Mouse (Mus musculus): ENCODE data around the gene Enox1. TPM values are rescaled to one million over a fixed set of nuclear protein-coding genes. Genes with fewer than 3 reads are reported as not detected.

Enox1 gene
- polyA plus RNA-seq, 1 experiment, result 0.65 TPM

DNA sequence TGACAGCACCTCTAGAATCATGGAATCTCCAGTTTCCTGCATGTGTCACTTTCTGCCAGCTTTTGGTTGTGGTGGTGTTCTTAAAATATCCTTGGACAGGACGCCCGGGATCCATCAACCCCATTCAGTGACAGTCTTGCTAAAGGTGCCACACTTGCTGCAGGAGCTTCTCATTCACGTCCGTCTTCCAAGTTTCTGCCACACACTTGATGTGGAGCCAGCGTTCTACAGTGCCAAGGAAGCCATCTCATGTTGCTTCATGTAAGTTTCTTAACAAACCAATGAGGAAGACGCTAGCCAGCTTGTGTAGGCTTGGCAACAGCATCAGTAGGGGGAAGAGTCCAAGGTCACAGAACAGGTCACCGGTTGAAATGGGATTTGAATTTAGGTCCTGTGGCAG, 5.1 kb upstream of the Enox1 start:
- WGBS, result 76% methylated on average over 7 of the region's 7 CpGs
- TF ChIP-seq POLR2A (IDR thresholded peaks at IDR 0.05; ENCODE audit: borderline replicate concordance, control insufficient read depth, low read depth, low read length), result no peak
- no peak for TF ChIP-seq CTCF (IDR thresholded peaks at IDR 0.05; ENCODE audit: control insufficient read depth, insufficient read depth, low read length)
- no peak overlapping the region for H3K4me3 ChIP-seq (replicated peaks; ENCODE audit: control insufficient read depth, low read depth, low read length)
- no peak overlapping the region for H3K27ac ChIP-seq (ENCODE audit: control insufficient read depth, insufficient read depth, low read depth, low read length, poor library complexity)
- H3K4me1 ChIP-seq (ENCODE audit: control insufficient read depth, insufficient read depth, low read length), result no peaks in the 10 kb centered on the region

DNA sequence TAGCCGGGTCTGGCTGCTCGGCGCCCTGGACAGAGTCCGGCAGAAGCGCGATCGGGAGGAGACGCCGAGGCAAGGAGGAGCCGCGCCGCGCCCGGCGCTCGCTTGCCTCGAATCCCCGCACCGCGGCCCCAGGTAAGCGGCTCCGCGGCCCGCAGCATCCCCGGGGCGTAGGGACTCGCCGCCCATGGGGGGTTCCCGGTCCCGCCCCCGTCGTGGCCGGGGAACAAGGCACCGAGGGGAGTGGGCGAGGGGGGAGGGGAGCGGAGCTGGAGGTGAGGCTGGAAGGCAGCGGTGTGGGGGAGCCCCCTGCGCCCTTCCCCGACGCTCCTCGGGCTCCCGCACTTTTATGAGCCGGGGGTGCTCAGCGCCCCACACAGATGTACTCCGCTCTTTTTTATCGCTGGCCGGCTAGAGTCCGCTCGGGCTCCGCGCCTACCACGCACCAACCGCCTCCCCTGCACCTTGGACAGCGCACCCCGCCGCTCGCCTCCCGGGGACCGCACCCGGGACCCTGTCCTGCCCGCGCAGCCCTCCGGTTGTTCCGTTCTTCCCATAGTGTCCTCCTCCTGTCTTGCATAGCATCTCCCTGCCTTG, 445 bp downstream of the Enox1 start:
- no peak for TF ChIP-seq POLR2A (IDR thresholded peaks at IDR 0.05; ENCODE audit: borderline replicate concordance, control insufficient read depth, low read depth, low read length)
- no peak for TF ChIP-seq CTCF (IDR thresholded peaks at IDR 0.05; ENCODE audit: control insufficient read depth, insufficient read depth, low read length)
- no peak overlapping the region for H3K27ac ChIP-seq (ENCODE audit: control insufficient read depth, insufficient read depth, low read depth, low read length, poor library complexity)
- 3% methylated on average over 52 of the region's 64 CpGs for WGBS
- no peak overlapping the region for H3K4me3 ChIP-seq (replicated peaks; ENCODE audit: control insufficient read depth, low read depth, low read length)
- no peaks in the 10 kb centered on the region; the same call in 1 of the 2 replicates for H3K4me1 ChIP-seq (ENCODE audit: control insufficient read depth, insufficient read depth, low read length)

DNA sequence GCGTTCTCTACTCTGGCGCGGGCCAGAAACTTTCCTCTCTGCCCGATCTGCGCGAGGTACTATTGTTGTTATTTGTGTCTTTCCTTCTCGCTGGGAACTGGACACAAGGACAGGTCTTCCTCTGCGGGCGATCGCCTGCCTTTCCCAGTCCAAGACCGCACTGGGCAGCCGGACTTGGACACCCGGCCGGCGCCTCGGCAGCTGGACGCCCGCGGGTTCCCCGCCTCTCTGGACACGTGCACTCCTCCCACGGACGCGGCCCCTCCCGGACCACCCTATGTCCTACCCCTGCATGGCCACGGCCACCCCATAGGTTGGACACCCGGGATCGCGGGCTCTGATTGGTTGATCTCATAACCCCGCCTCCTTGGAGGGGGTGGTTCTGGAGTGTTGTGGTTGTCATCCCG, 945 bp downstream of the Enox1 start:
- Histone ChIP-seq H3K27ac (ENCODE audit: control insufficient read depth, insufficient read depth, low read depth, low read length, poor library complexity) (no peak overlapping the region; the same call in 1 of the 2 replicates), H3K4me3 (replicated peaks; ENCODE audit: control insufficient read depth, low read depth, low read length) (no peak overlapping the region), H3K4me1 (ENCODE audit: control insufficient read depth, insufficient read depth, low read length) (no peaks in the 10 kb centered on the region; the same call in 1 of the 2 replicates)
- 3% methylated on average over 31 of the region's 31 CpGs for WGBS
- no peak for TF ChIP-seq POLR2A (IDR thresholded peaks at IDR 0.05; ENCODE audit: borderline replicate concordance, control insufficient read depth, low read depth, low read length)

DNA sequence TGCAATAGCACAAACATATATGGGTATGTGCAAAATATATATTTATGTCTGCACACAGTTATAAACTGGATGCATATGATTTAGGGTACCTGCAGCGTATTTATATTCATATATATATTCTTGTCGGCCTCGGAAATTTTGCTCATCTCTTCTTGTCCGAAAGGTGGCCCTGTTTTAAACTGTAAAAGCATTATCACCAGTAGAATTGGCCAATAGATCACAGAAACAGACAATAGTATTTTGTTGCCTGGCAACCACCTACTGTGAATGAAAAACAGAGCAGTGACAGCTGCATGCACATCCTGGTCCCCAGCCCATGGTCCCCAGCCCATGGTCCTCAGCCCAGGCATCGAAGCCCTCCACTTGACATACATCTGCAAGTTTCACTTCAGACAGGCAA, 2.8 kb downstream of the Enox1 start:
- Histone ChIP-seq H3K27ac (ENCODE audit: control insufficient read depth, insufficient read depth, low read depth, low read length, poor library complexity) (no peak overlapping the region), H3K4me3 (replicated peaks; ENCODE audit: control insufficient read depth, low read depth, low read length) (no peak overlapping the region), H3K4me1 (ENCODE audit: control insufficient read depth, insufficient read depth, low read length) (no peaks in the 10 kb centered on the region; the same call in 1 of the 2 replicates)
- 78% methylated on average over 5 of the region's 5 CpGs for WGBS
- TF ChIP-seq POLR2A (IDR thresholded peaks at IDR 0.05; ENCODE audit: borderline replicate concordance, control insufficient read depth, low read depth, low read length) (no peak), CTCF (IDR thresholded peaks at IDR 0.05; ENCODE audit: control insufficient read depth, insufficient read depth, low read length) (no peak)

DNA sequence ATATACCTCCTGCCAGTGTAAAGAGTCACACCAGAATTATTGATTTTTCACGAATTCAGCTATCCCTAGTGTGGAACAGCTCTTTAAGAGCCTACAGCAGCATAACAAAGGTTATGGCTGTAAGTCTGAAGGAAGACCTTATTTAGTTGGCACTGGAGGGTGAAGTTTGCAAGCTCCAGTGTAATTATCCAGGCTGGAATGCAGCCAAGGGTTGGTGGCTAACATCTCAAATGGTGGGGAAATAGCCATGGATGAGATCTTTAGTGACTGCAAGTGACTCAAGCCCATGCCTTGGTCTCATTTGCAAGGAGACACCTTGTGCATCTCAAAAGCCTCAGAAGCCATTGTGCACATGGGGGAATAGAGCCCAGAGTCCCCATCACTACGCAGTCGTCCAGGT, 5.9 kb downstream of the Enox1 start:
- no peak overlapping the region for H3K4me3 ChIP-seq (replicated peaks; ENCODE audit: control insufficient read depth, low read depth, low read length)
- no peaks in the 10 kb centered on the region for H3K4me1 ChIP-seq (ENCODE audit: control insufficient read depth, insufficient read depth, low read length)
- TF ChIP-seq POLR2A (IDR thresholded peaks at IDR 0.05; ENCODE audit: borderline replicate concordance, control insufficient read depth, low read depth, low read length), result no peak
- no peak for TF ChIP-seq CTCF (IDR thresholded peaks at IDR 0.05; ENCODE audit: control insufficient read depth, insufficient read depth, low read length)
- WGBS, result 79% methylated on average over 3 of the region's 3 CpGs
- H3K27ac ChIP-seq (ENCODE audit: control insufficient read depth, insufficient read depth, low read depth, low read length, poor library complexity), result no peak overlapping the region

DNA sequence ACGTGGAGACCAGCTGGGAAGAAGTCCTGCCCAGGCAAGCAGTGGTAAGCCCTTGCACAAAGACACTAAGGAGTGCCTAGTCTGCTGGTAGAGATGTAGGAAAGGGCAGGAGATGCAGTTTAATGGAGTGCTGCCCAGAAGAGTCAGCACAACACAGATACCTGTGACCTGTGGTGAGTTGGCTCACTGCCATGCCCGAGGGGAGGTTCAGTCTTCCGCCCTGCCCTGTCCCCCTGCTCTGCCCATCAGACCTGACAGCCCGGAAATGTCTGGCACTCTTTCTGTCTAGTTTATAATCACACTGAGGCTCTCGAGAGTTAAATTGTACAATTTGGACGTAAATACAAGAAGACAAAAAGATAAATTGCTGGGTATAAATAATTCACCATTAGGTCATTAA, 7.8 kb downstream of the Enox1 start:
- Histone ChIP-seq H3K27ac (ENCODE audit: control insufficient read depth, insufficient read depth, low read depth, low read length, poor library complexity) (no peak overlapping the region), H3K4me1 (ENCODE audit: control insufficient read depth, insufficient read depth, low read length) (no peaks in the 10 kb centered on the region), H3K4me3 (replicated peaks; ENCODE audit: control insufficient read depth, low read depth, low read length) (no peak overlapping the region)
- 72% methylated on average over 6 of the region's 6 CpGs for WGBS
- TF ChIP-seq POLR2A (IDR thresholded peaks at IDR 0.05; ENCODE audit: borderline replicate concordance, control insufficient read depth, low read depth, low read length), result no peak
- TF ChIP-seq CTCF (IDR thresholded peaks at IDR 0.05; ENCODE audit: control insufficient read depth, insufficient read depth, low read length), result no peak

DNA sequence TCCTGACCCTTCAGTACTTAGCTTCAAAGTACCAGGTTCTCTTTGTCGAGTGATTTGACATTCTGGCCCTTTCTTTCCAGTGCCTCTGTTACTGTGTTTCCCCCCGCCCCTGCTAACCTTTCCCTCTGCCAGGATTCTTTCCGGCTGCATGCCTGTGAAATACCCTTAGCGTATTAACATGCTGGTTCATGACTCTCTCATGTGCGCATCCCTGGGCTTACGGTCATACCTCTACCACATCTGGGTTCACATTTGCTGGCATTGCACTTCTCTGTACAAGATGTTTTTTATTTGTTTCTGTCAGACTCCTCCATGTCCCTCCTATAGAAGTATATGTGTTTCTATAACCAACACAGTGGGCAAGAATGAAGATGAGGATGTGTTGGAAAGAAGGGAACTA, 11.6 kb downstream of the Enox1 start:
- TF ChIP-seq POLR2A (IDR thresholded peaks at IDR 0.05; ENCODE audit: borderline replicate concordance, control insufficient read depth, low read depth, low read length), result no peak
- TF ChIP-seq CTCF (IDR thresholded peaks at IDR 0.05; ENCODE audit: control insufficient read depth, insufficient read depth, low read length), result no peak
- Histone ChIP-seq H3K27ac (ENCODE audit: control insufficient read depth, insufficient read depth, low read depth, low read length, poor library complexity) (no peak overlapping the region), H3K4me3 (replicated peaks; ENCODE audit: control insufficient read depth, low read depth, low read length) (no peak overlapping the region), H3K4me1 (ENCODE audit: control insufficient read depth, insufficient read depth, low read length) (no peaks in the 10 kb centered on the region)
- 87% methylated on average over 6 of the region's 6 CpGs for WGBS

DNA sequence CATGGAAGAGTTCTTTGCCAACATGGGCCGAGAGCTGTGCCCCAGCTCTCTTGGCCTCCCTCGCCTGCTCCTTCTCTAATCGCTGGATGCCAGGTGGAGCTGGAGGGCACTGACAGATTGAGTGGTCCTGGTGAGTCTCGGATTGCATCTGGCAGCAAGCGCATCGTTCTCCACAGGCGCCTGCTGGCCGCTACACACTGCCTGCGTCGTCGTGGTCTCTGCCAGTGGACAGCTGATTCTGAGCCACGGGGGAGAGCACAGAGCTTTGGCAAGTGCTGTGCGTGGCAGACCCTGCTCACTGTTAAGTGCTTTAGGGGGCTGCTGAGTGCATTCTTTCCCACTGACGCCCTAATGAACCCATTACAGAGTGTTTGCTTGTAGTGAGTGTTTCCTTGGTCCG, 17.9 kb downstream of the Enox1 start:
- 78% methylated on average over 15 of the region's 15 CpGs for WGBS
- no peaks in the 10 kb centered on the region for H3K4me1 ChIP-seq (ENCODE audit: control insufficient read depth, insufficient read depth, low read length)
- TF ChIP-seq CTCF (IDR thresholded peaks at IDR 0.05; ENCODE audit: control insufficient read depth, insufficient read depth, low read length) (no peak), POLR2A (IDR thresholded peaks at IDR 0.05; ENCODE audit: borderline replicate concordance, control insufficient read depth, low read depth, low read length) (no peak)
- H3K27ac ChIP-seq (ENCODE audit: control insufficient read depth, insufficient read depth, low read depth, low read length, poor library complexity), result no peak overlapping the region; the same call in 1 of the 2 replicates
- H3K4me3 ChIP-seq (replicated peaks; ENCODE audit: control insufficient read depth, low read depth, low read length), result no peak overlapping the region

DNA sequence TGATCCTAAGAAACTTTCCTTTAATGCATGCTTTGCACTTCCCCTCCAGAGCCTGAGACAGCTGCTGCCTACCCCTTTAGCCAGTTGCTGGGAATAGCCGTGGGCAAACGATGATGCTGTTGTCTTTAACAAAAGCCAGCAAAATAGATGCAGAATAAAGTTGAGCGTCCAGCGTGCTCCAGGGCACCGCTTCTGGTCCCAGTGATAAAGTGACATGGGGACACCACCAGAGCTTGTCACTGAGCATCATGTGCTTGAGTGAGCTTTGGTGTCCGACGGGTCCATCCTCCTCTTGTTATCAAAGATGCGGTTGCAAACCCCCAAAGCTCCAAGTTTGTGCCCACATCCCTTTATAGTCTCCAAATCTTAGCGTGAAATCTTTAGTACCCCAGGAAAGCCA, 18.4 kb downstream of the Enox1 start:
- WGBS, result 89% methylated on average over 9 of the region's 9 CpGs
- H3K27ac ChIP-seq (ENCODE audit: control insufficient read depth, insufficient read depth, low read depth, low read length, poor library complexity), result no peak overlapping the region
- no peak for TF ChIP-seq POLR2A (IDR thresholded peaks at IDR 0.05; ENCODE audit: borderline replicate concordance, control insufficient read depth, low read depth, low read length)
- TF ChIP-seq CTCF (IDR thresholded peaks at IDR 0.05; ENCODE audit: control insufficient read depth, insufficient read depth, low read length), result no peak
- H3K4me3 ChIP-seq (replicated peaks; ENCODE audit: control insufficient read depth, low read depth, low read length), result no peak overlapping the region
- no peaks in the 10 kb centered on the region for H3K4me1 ChIP-seq (ENCODE audit: control insufficient read depth, insufficient read depth, low read length)
